Mouse (Mus musculus) lung, adult 2 months (tissue): ENCODE results near the gene Fabp3.

Experiments
- CTCF ChIP-seq: fragments of 200-500 bp; IDR thresholded peaks from 2 replicates; pipeline ENCODE4 v1.5.1; 2011; ENCODE audit warnings: mild to moderate bottlenecking, low read length, control low read depth; ENCODE audit not compliant: insufficient read depth
- POLR2A ChIP-seq: fragments of 200-500 bp; IDR thresholded peaks from 2 replicates; pipeline ENCODE4 v1.6.1; 2011; ENCODE audit warnings: low read depth, mild to moderate bottlenecking, control low read depth, low read length, borderline replicate concordance; ENCODE audit errors: extremely low read depth

GRCm38 (mm10) chr4:130268736-130269135 lies 39.7 kb upstream of the Fabp3 start:
- no peak for TF ChIP-seq POLR2A
- TF ChIP-seq CTCF: no peak
